Mouse (Mus musculus): ENCODE data around the gene Adrm1.

DNA sequence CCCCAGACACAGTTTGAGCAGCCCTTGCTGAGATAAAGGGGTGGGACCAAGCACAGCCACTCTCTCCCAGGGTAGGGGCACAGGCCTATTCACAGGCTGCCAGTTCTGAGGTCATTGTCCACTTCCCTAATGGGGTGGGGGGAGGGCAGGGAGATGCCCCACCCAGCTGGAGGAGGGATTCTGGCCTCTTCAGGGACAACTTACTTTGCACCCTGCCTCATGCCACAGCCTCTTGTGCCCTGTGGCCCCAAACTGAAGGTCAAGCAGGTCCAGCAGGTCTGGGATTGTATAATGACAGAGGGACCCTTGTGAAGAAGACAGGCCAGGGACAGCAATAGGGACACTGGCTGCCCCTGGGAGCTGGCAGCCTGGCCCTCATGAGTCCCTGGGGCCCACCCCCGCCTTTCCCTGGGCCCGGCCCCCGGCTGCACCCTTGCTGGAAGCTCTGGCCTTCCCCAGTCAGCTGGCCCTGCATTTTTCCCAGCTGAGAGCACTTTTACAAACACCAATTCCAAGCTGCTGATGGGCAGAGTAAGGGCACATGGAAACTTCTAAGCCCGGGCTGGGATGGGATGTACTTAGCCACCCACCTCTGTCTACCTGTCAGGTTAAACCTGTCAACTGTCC, 43.2 kb downstream of the Adrm1 start:
- TF ChIP-seq POLR2A (IDR thresholded peaks at IDR 0.05; ENCODE audit: insufficient read depth, low read length) (no peak), CTCF (IDR thresholded peaks at IDR 0.05; ENCODE audit: low read depth, low read length) (no peak), EP300 (IDR thresholded peaks at IDR 0.05; ENCODE audit: insufficient read depth, low read depth, low read length) (no peak)

All from ES-Bruce4 (cell line).